In the genomic region with DNA sequence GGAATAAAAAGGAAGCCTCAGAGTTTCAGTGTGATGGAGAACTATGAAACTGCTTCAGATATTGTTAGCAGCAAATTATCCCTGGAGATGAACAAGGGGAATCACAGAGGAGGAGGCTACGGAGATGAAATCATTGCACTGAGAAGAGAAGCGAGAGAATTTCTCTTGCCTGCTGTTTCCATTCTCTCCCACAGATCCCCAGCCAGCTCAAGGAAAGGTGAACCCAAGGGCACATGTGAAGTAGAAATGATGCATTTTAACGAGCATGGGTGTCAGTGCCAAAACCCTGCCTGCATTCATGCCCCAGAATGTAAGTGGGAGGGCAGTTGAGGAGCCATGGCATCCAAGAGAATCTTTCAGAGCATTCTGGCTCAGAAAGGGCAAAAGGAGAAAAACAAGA, we compare ENCODE assay signal across 17 mouse cellular contexts.
DNase-seq lines count a peak whose midpoint lies in the region; ATAC-seq lines count a peak whose summit lies in the region.
"Had no signal": no experiment of that assay in that cellular context is flagged by ENCODE, and none has a peak within 500 bp of the region (broad histone marks: within the 10 kb centered on the region; RNA-seq: fewer than 3 reads in every experiment).

No protein-coding gene starts in this region.

- no peaks in the 10 kb centered on the region for H3K36me3 ChIP-seq in hindbrain, embryonic 16.5 days (ENCODE audit: control insufficient read depth, insufficient read depth, low read length)
- H3K36me3 ChIP-seq: heart, embryonic 12.5 days; intestine, embryonic 15.5 days; liver, embryonic 15.5 days; neural tube, embryonic 13.5 days had no signal

- DNase-seq in frontal cortex, adult 2 months (ENCODE audit: extremely low spot score in 1 of 2, low spot score in 1 of 2), result peak; percentile 23 to 61
- DNase-seq in frontal cortex, postnatal 10 days (ENCODE audit: low spot score in 2 of 2), result no peak
- DNase-seq in left cerebral cortex, postnatal 4 days, result peak; percentile 35
- no peak for DNase-seq in left cerebral cortex, adult 8-10 months (ENCODE audit: low spot score in 2 of 2)
- peak; percentile 39 for DNase-seq in NIH3T3 (ENCODE audit: low read depth)
- DNase-seq in urinary bladder, adult 2 months (ENCODE audit: low spot score), result no peak
- DNase-seq: cerebellum, adult 11 months; gastrocnemius, adult 2 months; spleen, adult 18-20 months; thymus, adult 2 months had no signal

- H3K9me3 ChIP-seq in hindbrain, embryonic 16.5 days (ENCODE audit: control insufficient read depth, low read length), result no peaks in the 10 kb centered on the region
- H3K9me3 ChIP-seq: heart, embryonic 12.5 days; intestine, embryonic 15.5 days; liver, embryonic 15.5 days; neural tube, embryonic 13.5 days had no signal

- no peaks in the 10 kb centered on the region for H3K4me1 ChIP-seq in hindbrain, embryonic 16.5 days (ENCODE audit: control insufficient read depth, insufficient read depth, low read depth, low read length)
- H3K4me1 ChIP-seq: heart, embryonic 12.5 days; intestine, embryonic 15.5 days; liver, embryonic 15.5 days had no signal

- intact Hi-C loops in left cerebral cortex, postnatal 4 days (cut with DNase I), result loop anchor here (10.0 kb wide), 1 partner anchor 825 kb away; no protein-coding TSS in a partner anchor

- H3K27ac ChIP-seq in hindbrain, embryonic 16.5 days (ENCODE audit: low read depth, low read length), result 0 out of 2 replicates have a peak overlapping the region, but pooled peaks have one; percentile 24
- H3K27ac ChIP-seq: gastrocnemius, adult 2 months; intestine, embryonic 15.5 days; liver, embryonic 15.5 days had no signal

- ATAC-seq in hindbrain, embryonic 16.5 days, result peak; percentile 29; the same call in 1 of the 2 replicates
- ATAC-seq: intestine, embryonic 15.5 days; lung, postnatal 0 days had no signal

- H3K9ac ChIP-seq in hindbrain, embryonic 16.5 days (ENCODE audit: low read depth, low read length), result no peak overlapping the region
- H3K9ac ChIP-seq: heart, embryonic 12.5 days; intestine, embryonic 15.5 days; liver, embryonic 15.5 days; neural tube, embryonic 13.5 days had no signal

- no peak overlapping the region for H3K4me3 ChIP-seq in hindbrain, embryonic 16.5 days (ENCODE audit: low read length)
- H3K4me3 ChIP-seq: erythroblast, embryonic 14.5 days; gastrocnemius, adult 2 months; heart, embryonic 12.5 days; intestine, embryonic 15.5 days; liver, embryonic 15.5 days; neural tube, embryonic 13.5 days had no signal

- no peaks in the 10 kb centered on the region for H3K27me3 ChIP-seq in hindbrain, embryonic 16.5 days (replicated peaks; ENCODE audit: control insufficient read depth, insufficient read depth, low read length)
- H3K27me3 ChIP-seq: heart, embryonic 12.5 days; intestine, embryonic 15.5 days; liver, embryonic 15.5 days; neural tube, embryonic 13.5 days had no signal

- WGBS in hindbrain, embryonic 16.5 days, result 29% methylated on average over 3 of the region's 3 CpGs

- no peak overlapping the region for H3K4me2 ChIP-seq in hindbrain, embryonic 16.5 days (ENCODE audit: low read length)
- H3K4me2 ChIP-seq: heart, embryonic 12.5 days; intestine, embryonic 15.5 days; liver, embryonic 15.5 days; neural tube, embryonic 13.5 days had no signal

Comparison
In these comparisons a context has a peak if more than half of its experiments do, and no peak if none do; other contexts are left out.
1. DNase-seq: peak in frontal cortex, adult 2 months (2 of 2), left cerebral cortex, postnatal 4 days (single experiment) and NIH3T3 (single experiment); none in frontal cortex, postnatal 10 days (0 of 2), left cerebral cortex, adult 8-10 months (0 of 2) and urinary bladder, adult 2 months (single experiment).